Mouse (Mus musculus): ENCODE measurements around the gene Fgf10. TPM values are rescaled to one million over a fixed set of nuclear protein-coding genes. Genes with fewer than 3 reads are reported as not detected.

The Fgf10 gene
- 9.7 and 10.5 TPM in 2 replicates for polyA plus RNA-seq (2015; fragmentation: Nextera tagmentation; extraction: Ambion mirVana)

DNA sequence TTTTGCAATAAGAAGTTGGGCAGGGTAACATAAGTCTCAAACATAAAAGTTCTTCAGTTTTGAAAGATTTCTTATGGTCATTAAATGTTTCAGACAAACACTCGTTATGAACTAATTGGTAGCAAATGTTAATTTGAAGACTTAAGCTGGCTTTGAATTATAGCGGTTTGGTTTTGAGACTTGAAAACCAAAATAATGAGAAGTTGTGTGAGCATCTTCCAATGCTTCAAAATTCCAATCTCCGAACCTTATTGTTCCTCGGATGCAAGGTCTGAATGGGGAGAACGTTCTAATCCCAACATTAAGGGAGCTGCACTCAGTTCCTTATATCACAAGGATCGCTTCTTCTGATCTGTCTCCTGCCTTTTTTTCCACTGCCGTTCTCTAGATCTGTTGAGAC lies at the start of gene Fgf10:
TSS of gene Fgf10 (plus strand) at position 301 of the 400 bp plus-strand sequence.
- no peaks in the 10 kb centered on the region for H3K4me1 ChIP-seq
- no peak within 1 kb of the TSS for H3K4me2 ChIP-seq
- no peak for ATAC-seq (ENCODE audit: insufficient number of reproducible peaks, insufficient read depth, low FRiP score, low TSS enrichment, low read depth)
- H3K27ac ChIP-seq = no peak within 1 kb of the TSS
- no peaks in the 10 kb centered on the region for H3K36me3 ChIP-seq
- H3K4me3 ChIP-seq = no peak within 1 kb of the TSS
- 55% methylated on average over 7 of the region's 7 CpGs for WGBS
- H3K9me3 ChIP-seq = no peaks in the 10 kb centered on the region
- no peaks in the 10 kb centered on the region for H3K27me3 ChIP-seq
- H3K9ac ChIP-seq = no peak within 1 kb of the TSS

DNA sequence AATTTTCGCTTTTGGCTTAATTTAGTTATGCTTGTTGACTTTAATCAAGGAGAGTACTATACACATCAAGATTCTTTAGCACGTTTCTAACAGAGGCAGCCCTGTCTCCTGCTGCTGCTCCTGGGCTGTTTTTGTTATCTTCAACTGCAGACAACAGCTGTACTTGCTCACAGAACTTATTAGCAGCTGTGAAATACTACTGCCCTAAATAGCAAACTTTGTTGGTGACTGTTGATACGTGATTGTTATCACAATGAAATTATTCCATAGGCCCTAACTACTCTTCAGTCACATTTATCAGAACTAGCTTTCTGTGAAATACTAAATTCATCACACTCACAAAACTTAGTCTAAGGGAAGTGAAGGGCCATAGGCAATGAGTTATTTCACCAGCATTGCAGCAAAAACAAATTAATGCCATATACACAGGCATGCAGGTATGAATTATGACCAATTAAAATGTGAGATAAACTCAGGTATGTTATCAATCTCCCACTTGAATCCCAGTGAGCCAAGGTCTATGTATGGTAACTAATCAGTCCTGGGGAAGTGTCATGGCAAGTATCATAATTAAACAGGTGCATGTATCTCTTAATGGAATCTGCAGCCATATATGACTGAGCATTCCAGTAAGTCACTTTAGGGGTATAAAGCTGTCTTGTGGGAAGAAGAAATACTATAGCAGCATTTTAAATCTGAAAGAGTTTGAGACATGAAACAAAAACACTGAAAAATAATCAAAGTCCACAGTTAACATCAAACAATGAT lies 39.7 kb upstream of the Fgf10 start:
- H3K9ac ChIP-seq = no peak overlapping the region
- no peaks in the 10 kb centered on the region for H3K4me1 ChIP-seq
- H3K27ac ChIP-seq = no peak overlapping the region
- 51% methylated on average over 3 of the region's 3 CpGs for WGBS
- H3K4me2 ChIP-seq = no peak overlapping the region
- ATAC-seq (ENCODE audit: insufficient number of reproducible peaks, insufficient read depth, low FRiP score, low TSS enrichment, low read depth) = no peak
- no peaks in the 10 kb centered on the region for H3K9me3 ChIP-seq
- no peak overlapping the region for H3K4me3 ChIP-seq
- no peaks in the 10 kb centered on the region for H3K36me3 ChIP-seq
- no peaks in the 10 kb centered on the region for H3K27me3 ChIP-seq

DNA sequence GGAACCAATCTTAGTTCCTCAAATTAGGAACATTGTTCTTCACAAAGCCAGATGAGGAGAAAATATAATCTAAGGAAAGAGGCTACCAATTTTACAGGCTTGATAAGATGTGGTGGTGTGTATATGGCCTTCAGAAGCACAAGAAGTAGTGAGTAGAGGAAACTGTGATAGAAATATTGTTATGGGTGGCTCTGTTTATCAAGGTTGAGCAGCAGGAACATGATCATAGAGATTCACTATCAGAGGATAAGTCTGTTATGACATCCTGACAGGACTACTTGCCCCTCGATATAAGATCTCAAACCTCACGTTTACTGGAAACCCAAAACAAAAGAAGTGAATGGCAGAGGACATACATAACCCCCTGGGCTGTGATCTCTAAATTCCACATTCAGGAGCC lies 38.1 kb upstream of the Fgf10 start:
- Histone ChIP-seq H3K36me3 (no peaks in the 10 kb centered on the region), H3K9me3 (no peaks in the 10 kb centered on the region), H3K4me3 (no peak overlapping the region), H3K27me3 (no peaks in the 10 kb centered on the region), H3K4me1 (no peaks in the 10 kb centered on the region), H3K27ac (no peak overlapping the region), H3K4me2 (no peak overlapping the region), H3K9ac (no peak overlapping the region)
- WGBS = 72% methylated on average over 2 of the region's 2 CpGs
- no peak for ATAC-seq (ENCODE audit: insufficient number of reproducible peaks, insufficient read depth, low FRiP score, low TSS enrichment, low read depth)

DNA sequence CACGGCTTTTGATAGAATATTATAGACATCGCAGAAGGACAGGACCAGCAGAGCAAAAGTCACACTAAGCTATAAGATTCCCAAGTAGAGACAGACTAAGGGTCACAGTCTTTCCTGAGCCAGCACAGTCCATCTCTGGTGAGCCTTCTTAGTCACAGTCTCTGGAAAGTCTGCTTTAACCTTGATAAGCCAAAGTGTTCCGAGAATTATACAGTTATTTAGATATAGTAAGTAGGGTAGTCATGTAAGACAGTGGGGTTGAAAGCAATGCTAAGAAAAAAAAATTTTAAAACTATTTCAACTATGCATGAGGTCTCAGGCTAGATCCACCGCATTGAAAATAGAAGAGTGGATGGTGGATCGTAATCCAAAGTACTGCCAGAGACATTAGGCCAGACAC lies 33.5 kb upstream of the Fgf10 start:
- no peak for ATAC-seq (ENCODE audit: insufficient number of reproducible peaks, insufficient read depth, low FRiP score, low TSS enrichment, low read depth)
- Histone ChIP-seq H3K9ac (no peak overlapping the region), H3K9me3 (no peaks in the 10 kb centered on the region), H3K4me3 (no peak overlapping the region), H3K4me1 (no peaks in the 10 kb centered on the region), H3K27me3 (no peaks in the 10 kb centered on the region), H3K27ac (no peak overlapping the region), H3K4me2 (no peak overlapping the region), H3K36me3 (no peaks in the 10 kb centered on the region)
- 89% methylated on average over 5 of the region's 5 CpGs for WGBS

DNA sequence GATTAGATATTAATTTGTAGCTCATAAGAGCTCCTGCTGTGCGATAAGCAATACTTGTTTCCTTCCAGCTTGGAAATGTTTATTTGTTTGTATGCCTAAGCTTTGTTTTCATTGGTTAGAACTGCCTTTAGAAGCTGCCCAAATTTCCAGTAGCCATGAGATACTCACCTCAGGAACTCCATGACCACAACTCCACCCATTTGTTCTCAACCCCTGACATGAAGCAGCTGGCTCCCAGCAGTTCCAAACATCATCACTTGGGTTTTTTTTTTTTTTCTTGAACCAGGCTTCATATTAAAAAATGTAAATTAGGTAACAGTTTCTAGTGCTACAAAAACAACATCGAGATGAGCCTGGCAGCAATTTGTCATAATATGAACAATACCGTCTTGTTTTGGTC lies 27.0 kb upstream of the Fgf10 start:
- Histone ChIP-seq H3K27me3 (no peaks in the 10 kb centered on the region), H3K36me3 (no peaks in the 10 kb centered on the region), H3K4me2 (no peak overlapping the region), H3K4me3 (no peak overlapping the region), H3K4me1 (no peaks in the 10 kb centered on the region), H3K27ac (no peak overlapping the region), H3K9ac (no peak overlapping the region), H3K9me3 (no peaks in the 10 kb centered on the region)
- ATAC-seq (ENCODE audit: insufficient number of reproducible peaks, insufficient read depth, low FRiP score, low TSS enrichment, low read depth) = no peak
- 84% methylated on average over 3 of the region's 3 CpGs for WGBS

DNA sequence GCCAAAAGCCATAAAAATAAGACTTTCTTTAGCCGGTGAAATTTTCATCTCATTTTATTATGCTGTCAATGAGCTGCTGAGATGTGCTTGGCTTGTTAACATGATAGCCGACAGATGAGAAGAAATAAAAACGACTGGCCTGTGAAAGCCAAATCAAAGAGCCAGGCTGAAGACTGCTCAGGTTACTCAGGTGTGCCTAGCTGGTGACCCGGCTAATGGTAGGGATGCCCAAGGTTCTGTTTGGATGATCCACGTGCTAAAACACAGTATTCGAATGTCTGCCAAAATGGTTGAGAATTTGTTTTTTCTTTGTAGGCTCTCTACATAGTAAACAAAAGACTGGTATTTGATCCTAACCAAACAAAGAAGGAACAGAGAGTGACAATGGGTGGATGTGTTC lies 26.5 kb upstream of the Fgf10 start:
- no peak overlapping the region for H3K9ac ChIP-seq
- H3K27me3 ChIP-seq = no peaks in the 10 kb centered on the region
- H3K4me2 ChIP-seq = no peak overlapping the region
- H3K4me3 ChIP-seq = no peak overlapping the region
- H3K9me3 ChIP-seq = no peaks in the 10 kb centered on the region
- 68% methylated on average over 6 of the region's 6 CpGs for WGBS
- ATAC-seq (ENCODE audit: insufficient number of reproducible peaks, insufficient read depth, low FRiP score, low TSS enrichment, low read depth) = no peak
- H3K4me1 ChIP-seq = no peaks in the 10 kb centered on the region
- no peaks in the 10 kb centered on the region for H3K36me3 ChIP-seq
- no peak overlapping the region for H3K27ac ChIP-seq

DNA sequence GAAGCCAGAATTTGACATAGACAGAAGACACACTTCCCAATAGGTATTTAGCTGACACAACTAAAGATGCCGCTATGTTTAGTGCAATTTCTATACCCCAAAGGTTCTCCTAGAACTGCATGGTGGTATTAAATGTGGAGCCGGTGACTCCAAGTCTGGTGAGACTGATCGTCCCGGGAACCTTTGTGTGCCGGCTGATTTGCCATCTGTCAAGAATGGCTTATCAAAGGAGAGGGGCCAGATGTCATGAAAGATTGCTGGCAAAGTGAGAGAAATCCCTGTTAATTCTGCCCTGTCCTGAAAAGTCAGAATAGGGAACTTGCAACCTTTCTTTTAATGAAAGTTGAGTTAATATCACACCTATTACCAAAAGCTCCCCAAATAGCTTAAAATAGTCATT lies 12.6 kb upstream of the Fgf10 start:
- Histone ChIP-seq H3K27ac (no peak overlapping the region), H3K4me3 (no peak overlapping the region), H3K4me2 (no peak overlapping the region), H3K9me3 (no peaks in the 10 kb centered on the region), H3K4me1 (no peaks in the 10 kb centered on the region), H3K27me3 (no peaks in the 10 kb centered on the region), H3K9ac (no peak overlapping the region), H3K36me3 (no peaks in the 10 kb centered on the region)
- 50% methylated on average over 5 of the region's 5 CpGs for WGBS
- ATAC-seq (ENCODE audit: insufficient number of reproducible peaks, insufficient read depth, low FRiP score, low TSS enrichment, low read depth) = no peak

DNA sequence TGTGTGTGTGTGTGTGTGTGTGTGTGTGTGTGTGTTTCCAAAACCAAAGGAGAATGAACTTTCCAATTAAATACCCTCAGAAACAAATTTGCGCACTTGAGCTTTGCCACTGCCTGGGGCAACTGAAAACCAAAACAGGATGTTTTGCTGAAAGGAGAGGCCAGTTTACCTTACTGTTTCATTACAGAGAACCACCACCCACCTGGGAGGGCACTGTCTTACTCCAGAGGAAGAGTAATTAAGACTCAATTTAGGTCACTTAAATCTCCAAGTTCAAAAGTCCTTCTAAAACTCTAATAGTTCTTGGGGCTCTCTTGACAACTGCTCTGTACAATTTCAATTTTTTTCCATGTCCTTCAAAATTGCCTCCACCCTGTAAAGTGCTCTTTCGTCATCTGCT lies 11.6 kb upstream of the Fgf10 start:
- 57% methylated on average over 2 of the region's 2 CpGs for WGBS
- H3K9me3 ChIP-seq = no peaks in the 10 kb centered on the region
- H3K36me3 ChIP-seq = no peaks in the 10 kb centered on the region

DNA sequence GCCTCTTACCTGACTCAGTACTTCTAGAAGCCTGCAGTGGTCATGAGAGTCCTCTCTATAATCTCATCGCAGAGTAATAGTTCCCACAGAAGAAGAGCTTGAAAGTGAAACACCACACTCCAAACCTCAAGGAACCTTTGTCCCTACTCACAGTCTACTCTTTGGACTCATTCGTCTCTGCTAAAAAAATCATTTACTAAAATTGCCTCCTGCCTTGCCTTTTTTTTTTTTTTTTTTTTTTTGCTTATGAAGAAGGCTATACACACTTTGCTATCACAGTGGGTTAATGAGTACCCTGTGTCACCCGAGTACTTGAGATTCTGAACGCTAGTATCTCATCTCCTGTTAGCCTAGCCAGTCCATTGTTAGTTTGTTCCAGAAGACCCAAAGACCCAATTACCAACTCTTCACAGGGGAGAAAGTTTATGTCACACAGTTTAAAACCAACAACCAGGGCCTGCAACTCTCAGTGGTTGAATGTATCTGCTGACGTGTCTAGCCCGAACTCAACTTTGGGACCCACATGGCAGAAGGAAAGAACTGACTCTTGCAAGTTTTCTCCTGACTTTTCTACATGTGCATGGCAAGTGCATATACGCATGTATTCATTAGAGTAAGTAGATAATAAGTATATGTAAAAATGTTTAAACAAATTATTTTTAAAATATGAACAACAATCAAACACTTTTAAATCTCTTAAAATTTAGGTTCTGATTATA lies 10.8 kb upstream of the Fgf10 start:
- Histone ChIP-seq H3K9ac (no peak overlapping the region), H3K4me3 (no peak overlapping the region), H3K9me3 (no peaks in the 10 kb centered on the region), H3K27ac (no peak overlapping the region), H3K36me3 (no peaks in the 10 kb centered on the region), H3K27me3 (no peaks in the 10 kb centered on the region), H3K4me2 (no peak overlapping the region), H3K4me1 (no peaks in the 10 kb centered on the region)
- no peak for ATAC-seq (ENCODE audit: insufficient number of reproducible peaks, insufficient read depth, low FRiP score, low TSS enrichment, low read depth)
- WGBS = 89% methylated on average over 7 of the region's 7 CpGs

More for the DNA sequence above, 11.6 kb upstream of the Fgf10 start:
- H3K9ac ChIP-seq = no peak overlapping the region
- no peaks in the 10 kb centered on the region for H3K4me1 ChIP-seq
- no peaks in the 10 kb centered on the region for H3K27me3 ChIP-seq
- no peak overlapping the region for H3K4me2 ChIP-seq
- no peak overlapping the region for H3K27ac ChIP-seq
- no peak overlapping the region for H3K4me3 ChIP-seq
- ATAC-seq (ENCODE audit: insufficient number of reproducible peaks, insufficient read depth, low FRiP score, low TSS enrichment, low read depth) = no peak

DNA sequence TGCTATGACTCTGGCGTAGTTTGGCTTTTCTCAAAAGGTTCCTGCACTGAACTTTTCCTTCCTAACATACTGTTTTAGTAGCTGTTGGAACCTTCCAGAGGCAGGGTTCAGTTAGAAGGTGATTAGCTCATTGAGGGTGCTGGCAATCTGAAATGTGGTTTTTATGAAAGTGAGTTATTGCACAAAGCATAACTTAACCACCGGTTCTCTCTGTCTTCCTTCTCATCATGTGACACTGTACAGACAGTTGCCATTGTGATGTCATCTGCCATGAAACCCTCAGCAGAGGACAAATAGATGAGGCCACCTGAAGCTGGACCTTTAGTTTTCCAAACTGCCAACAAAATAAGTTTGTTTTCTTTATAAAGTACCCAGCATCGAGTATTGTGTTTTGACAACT lies 7.9 kb upstream of the Fgf10 start:
- 80% methylated on average over 3 of the region's 3 CpGs for WGBS
- Histone ChIP-seq H3K27me3 (no peaks in the 10 kb centered on the region), H3K27ac (no peak overlapping the region), H3K4me2 (no peak overlapping the region), H3K36me3 (no peaks in the 10 kb centered on the region), H3K9ac (no peak overlapping the region), H3K4me3 (no peak overlapping the region), H3K9me3 (no peaks in the 10 kb centered on the region), H3K4me1 (no peaks in the 10 kb centered on the region)
- ATAC-seq (ENCODE audit: insufficient number of reproducible peaks, insufficient read depth, low FRiP score, low TSS enrichment, low read depth) = no peak

DNA sequence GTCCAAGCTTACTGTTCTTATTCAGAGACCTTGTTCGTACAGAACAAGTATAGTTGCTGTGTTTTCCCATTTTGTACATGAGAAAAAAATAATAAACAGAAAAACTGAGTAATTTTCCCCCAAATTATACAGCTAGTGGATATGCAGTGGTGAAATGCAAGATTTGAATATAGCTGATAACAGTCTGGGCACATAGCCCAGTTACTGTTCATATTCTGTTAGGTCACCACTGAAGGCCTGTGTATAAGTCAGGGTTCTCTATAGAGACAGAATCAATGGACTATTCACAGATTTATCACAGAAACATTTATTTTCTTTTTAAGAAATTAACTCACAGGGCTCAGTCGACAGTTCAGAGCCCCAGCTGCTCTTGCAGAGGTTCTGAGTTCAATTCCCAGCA lies 4.7 kb upstream of the Fgf10 start:
- no peaks in the 10 kb centered on the region for H3K36me3 ChIP-seq
- H3K27me3 ChIP-seq = no peaks in the 10 kb centered on the region
- H3K9me3 ChIP-seq = no peaks in the 10 kb centered on the region
- WGBS = 82% methylated on average over 2 of the region's 2 CpGs
- no peak overlapping the region for H3K4me3 ChIP-seq
- no peak overlapping the region for H3K9ac ChIP-seq
- no peak for ATAC-seq (ENCODE audit: insufficient number of reproducible peaks, insufficient read depth, low FRiP score, low TSS enrichment, low read depth)
- no peak overlapping the region for H3K27ac ChIP-seq
- H3K4me2 ChIP-seq = no peak overlapping the region
- H3K4me1 ChIP-seq = no peaks in the 10 kb centered on the region

DNA sequence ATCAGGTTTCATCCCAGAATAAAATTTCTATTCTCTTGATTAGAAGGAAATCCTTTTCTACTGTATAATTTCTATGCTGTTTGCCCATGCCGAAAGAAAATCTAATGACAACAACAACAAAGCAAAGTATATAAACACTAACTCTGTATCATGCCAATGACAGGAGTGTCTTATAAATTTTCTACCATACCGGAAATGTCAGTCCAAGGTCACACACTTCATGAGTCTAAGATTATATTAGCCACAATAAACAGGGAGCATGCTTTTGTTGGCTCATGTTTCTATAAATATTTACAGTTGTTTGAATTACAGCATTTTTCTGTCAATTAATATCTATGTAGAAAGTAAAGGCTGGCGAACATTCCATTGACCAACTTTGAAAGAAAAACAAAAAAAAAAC lies 9.6 kb downstream of the Fgf10 start:
- no peak overlapping the region for H3K9ac ChIP-seq
- ATAC-seq (ENCODE audit: insufficient number of reproducible peaks, insufficient read depth, low FRiP score, low TSS enrichment, low read depth) = no peak
- H3K27ac ChIP-seq = no peak overlapping the region
- H3K4me1 ChIP-seq = no peaks in the 10 kb centered on the region
- H3K4me2 ChIP-seq = no peak overlapping the region
- H3K36me3 ChIP-seq = no peaks in the 10 kb centered on the region
- H3K27me3 ChIP-seq = no peaks in the 10 kb centered on the region
- WGBS = 77% methylated on average over 3 of the region's 3 CpGs
- no peaks in the 10 kb centered on the region for H3K9me3 ChIP-seq
- no peak overlapping the region for H3K4me3 ChIP-seq
